Mouse (Mus musculus) MEL (cell line): ENCODE measurements around the gene Rslcan18. TPM values are rescaled to one million over a fixed set of nuclear protein-coding genes. Genes with fewer than 3 reads are reported as not detected.

Experiments
- DNase-seq: peaks from one replicate; pipeline ENCODE4 v3.0.0; 2011; ENCODE audit warnings: low read depth, low spot score
- H3K27ac ChIP-seq: 2 replicates; pipeline ENCODE4 v1.5.1; 2012; ENCODE audit warnings: low read depth, mild to moderate bottlenecking, control low read depth, low read length, moderate library complexity; ENCODE audit not compliant: control insufficient read depth
- H3K27me3 ChIP-seq, 2 experiments: fragments of 150-350 bp in 1 of 2; sonication (generic) in 1 of 2; 2 replicates each; pipeline ENCODE4 v1.6.1; 2012; ENCODE audit warnings: low read length in 2 of 2, mild to moderate bottlenecking in 2 of 2, improper control_type of control experiment in 1 of 2, moderate library complexity in 1 of 2; ENCODE audit not compliant: insufficient read depth in 2 of 2, control insufficient read depth in 1 of 2
- H3K36me3 ChIP-seq, 2 experiments: 2 replicates each; pipeline ENCODE4 v1.6.1; 2012 to 2014; ENCODE audit warnings: low read length in 2 of 2, improper control_type of control experiment in 1 of 2, inconsistent platforms in 1 of 2, mild to moderate bottlenecking in 1 of 2; ENCODE audit not compliant: insufficient read depth in 2 of 2, control insufficient read depth in 1 of 2
- H3K4me1 ChIP-seq, 2 experiments: fragments of 150-350 bp in 1 of 2; sonication (generic) in 1 of 2; 2 replicates each; pipeline ENCODE4 v1.6.1; 2012; ENCODE audit warnings: low read length in 2 of 2, improper control_type of control experiment in 1 of 2, mild to moderate bottlenecking in 1 of 2; ENCODE audit not compliant: insufficient read depth in 2 of 2, control insufficient read depth in 1 of 2
- H3K4me3 ChIP-seq, 2 experiments: fragments of 150-350 bp in 1 of 2; sonication (generic) in 1 of 2; 2 replicates each; pipeline ENCODE4 v1.5.1; 2012; ENCODE audit warnings: low read depth in 2 of 2, low read length in 2 of 2, mild to moderate bottlenecking in 2 of 2, moderate library complexity in 2 of 2, control low read depth in 1 of 2, improper control_type of control experiment in 1 of 2; ENCODE audit not compliant: control insufficient read depth in 1 of 2, insufficient read depth in 1 of 2
- H3K79me2 ChIP-seq: 2 replicates; pipeline ENCODE4 v1.6.1; 2012; ENCODE audit warnings: mild to moderate bottlenecking, low read length, moderate library complexity; ENCODE audit not compliant: control insufficient read depth, poor library complexity, insufficient read depth
- H3K9ac ChIP-seq: 2 replicates; pipeline ENCODE4 v1.6.1; 2012; ENCODE audit warnings: low read depth, mild to moderate bottlenecking, control low read depth, low read length, moderate library complexity; ENCODE audit not compliant: control insufficient read depth, poor library complexity, severe bottlenecking
- H3K9me3 ChIP-seq: fragments of 150-350 bp; sonication (generic); replicated peaks from 2 replicates; pipeline ENCODE4 v1.6.1; 2012; ENCODE audit warnings: mild to moderate bottlenecking, low read length, improper control_type of control experiment, moderate library complexity; ENCODE audit not compliant: insufficient read depth
- E2F4 ChIP-seq: IDR thresholded peaks from 2 replicates; pipeline ENCODE4 v1.6.1; 2011; ENCODE audit warnings: low read depth, low read length, improper control_type of control experiment, borderline replicate concordance
- HCFC1 ChIP-seq: IDR thresholded peaks from 2 replicates; pipeline ENCODE4 v1.6.1; 2012; ENCODE audit warnings: low read depth, mild to moderate bottlenecking, inconsistent platforms, low read length, improper control_type of control experiment, moderate library complexity
- MAZ ChIP-seq: IDR thresholded peaks from 2 replicates; pipeline ENCODE4 v1.6.1; 2012; ENCODE audit warnings: low read depth, mild to moderate bottlenecking, inconsistent platforms, low read length, improper control_type of control experiment
- MYB ChIP-seq: IDR thresholded peaks from 2 replicates; pipeline ENCODE4 v1.6.1; 2011; ENCODE audit warnings: mild to moderate bottlenecking, low read depth, low read length, improper control_type of control experiment
- NRF1 ChIP-seq: IDR thresholded peaks from 2 replicates; pipeline ENCODE4 v1.6.1; 2014; ENCODE audit warnings: low read depth, mild to moderate bottlenecking, inconsistent platforms, low read length, improper control_type of control experiment, moderate library complexity; ENCODE audit not compliant: poor library complexity, insufficient read depth, severe bottlenecking
- POLR2AphosphoS5 ChIP-seq: IDR thresholded peaks from 2 replicates; pipeline ENCODE4 v1.6.1; 2012; ENCODE audit warnings: low read depth, borderline replicate concordance, mild to moderate bottlenecking, inconsistent platforms, low read length, moderate library complexity, mixed read lengths
- RAD21 ChIP-seq: IDR thresholded peaks from 2 replicates; pipeline ENCODE4 v1.6.1; 2011; ENCODE audit warnings: mild to moderate bottlenecking, low read depth, low read length, improper control_type of control experiment
- RCOR1 ChIP-seq: IDR thresholded peaks from 2 replicates; pipeline ENCODE4 v1.6.1; 2012; ENCODE audit warnings: low read depth, mild to moderate bottlenecking, inconsistent platforms, low read length, improper control_type of control experiment
- SIN3A ChIP-seq: IDR thresholded peaks from 2 replicates; pipeline ENCODE4 v1.6.1; 2012; ENCODE audit warnings: low read length, improper control_type of control experiment, inconsistent platforms
- TBP ChIP-seq: IDR thresholded peaks from 2 replicates; pipeline ENCODE4 v1.8.0; 2011; ENCODE audit warnings: low read depth, low read length, improper control_type of control experiment
- TCF12 ChIP-seq: IDR thresholded peaks from 2 replicates; pipeline ENCODE4 v1.6.1; 2014; ENCODE audit warnings: low read depth, mild to moderate bottlenecking, inconsistent platforms, low read length, improper control_type of control experiment, moderate library complexity
- USF2 ChIP-seq, 2 experiments: IDR thresholded peaks; 2 replicates each; pipeline ENCODE4 v1.6.1; 2011 to 2012; ENCODE audit warnings: improper control_type of control experiment in 2 of 2, low read length in 2 of 2, borderline replicate concordance in 1 of 2, inconsistent platforms in 1 of 2, low read depth in 1 of 2, mild to moderate bottlenecking in 1 of 2; ENCODE audit not compliant: insufficient read depth in 1 of 2
- polyA plus RNA-seq, 2 experiments: library from polyadenylated mRNA; stranded (reverse) in 1 of 2; unstranded in 1 of 2; fragments of >175 nt in 1 of 2; fragments of >200 nt in 1 of 2; gene quantifications; 2 replicates each; pipeline versions ENCODE4 v1.2.1 to v1.2.4; 2012; ENCODE audit warnings: low replicate concordance in 2 of 2, low read depth in 1 of 2; ENCODE audit not compliant: insufficient read length in 2 of 2, insufficient read depth in 1 of 2, missing spikeins in 1 of 2
- total RNA-seq: library from RNA; depleted of rRNA; stranded (reverse); fragments of 300-350 nt; gene quantifications from 2 replicates; pipeline ENCODE4 v1.2.3, GENCODE M21; 2012

Rslcan18 gene
- total and polyA plus RNA-seq, 3 experiments: 0.11 to 0.19 TPM; not detected in 1

DNA sequence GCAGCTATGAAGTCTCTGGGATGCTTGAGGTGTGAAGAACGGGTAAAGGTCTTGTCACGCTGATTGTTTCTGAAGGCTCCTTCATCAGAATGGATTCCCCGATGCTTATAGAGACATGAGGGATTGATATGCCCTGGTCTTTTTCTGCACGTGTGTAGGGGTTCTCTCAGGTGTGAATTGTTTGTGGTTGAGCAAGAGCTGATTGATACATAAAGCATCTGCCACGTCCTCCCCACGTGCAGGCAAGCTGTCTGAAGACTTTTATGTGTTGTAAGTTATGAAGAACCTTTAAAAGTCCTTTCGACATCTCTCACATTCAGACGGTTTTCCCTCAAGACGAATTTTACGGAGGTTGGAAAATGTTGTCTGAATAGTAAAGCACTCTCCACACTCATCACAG is 18.2 kb downstream of the Rslcan18 start, which contains the start of gene Zfp708:
Zfp708 (minus strand) TSS at position 101 of the 400 bp plus-strand sequence.
- H3K9ac ChIP-seq: no peak within 1 kb of the TSS
- no peak within 1 kb of the TSS for H3K4me3 ChIP-seq
- no peak within 1 kb of the TSS for H3K27ac ChIP-seq
- no peak for DNase-seq
- H3K4me1 ChIP-seq: no peaks in the 10 kb centered on the region
- no peaks in the 10 kb centered on the region for H3K36me3 ChIP-seq
- H3K27me3 ChIP-seq: no peaks in the 10 kb centered on the region
- H3K9me3 ChIP-seq: no peaks in the 10 kb centered on the region
- TF ChIP-seq RAD21: no peak
- TF ChIP-seq POLR2AphosphoS5: no peak
- no peak for TF ChIP-seq MAZ
- TF ChIP-seq RCOR1: no peak
- no peak for TF ChIP-seq TBP
- no peak for TF ChIP-seq NRF1
- TF ChIP-seq USF2 (IDR thresholded peaks at IDR 0.05; ENCODE audit: borderline replicate concordance in 1 of 2, insufficient read depth in 1 of 2, low read depth in 1 of 2, low read length in 2 of 2): no peak
- TF ChIP-seq, all 39 proteins: peak for 0
- no peaks in the 10 kb centered on the region for H3K79me2 ChIP-seq

DNA sequence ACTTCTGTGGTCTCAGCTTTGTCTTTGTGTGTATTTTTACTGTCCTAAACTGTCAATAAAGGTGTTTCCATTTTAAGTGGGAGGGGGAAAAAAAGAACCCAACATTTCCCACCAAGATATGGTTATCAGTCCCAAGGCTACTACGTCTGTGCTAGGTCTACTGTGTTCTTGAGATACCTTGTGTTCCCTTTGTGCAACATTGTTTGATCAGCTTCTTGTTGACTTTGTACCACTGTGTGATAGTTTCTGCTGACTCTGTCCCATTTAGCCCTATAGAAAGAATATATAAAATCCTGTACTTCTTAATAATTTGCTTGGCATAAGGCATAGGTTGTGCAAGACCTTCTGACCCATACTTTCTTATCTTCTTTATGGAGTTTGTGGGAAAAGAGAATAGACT is 25.9 kb downstream of the Rslcan18 start:
- no peak for DNase-seq
- H3K4me1 ChIP-seq: no peaks in the 10 kb centered on the region
- TF ChIP-seq TCF12: no peak
- TF ChIP-seq, all 39 proteins: peak for 0
- H3K27me3 ChIP-seq: no peaks in the 10 kb centered on the region
- no peaks in the 10 kb centered on the region for H3K36me3 ChIP-seq
- H3K79me2 ChIP-seq: no peaks in the 10 kb centered on the region
- H3K27ac ChIP-seq: no peak overlapping the region
- no peak overlapping the region for H3K9ac ChIP-seq
- H3K9me3 ChIP-seq: no peaks in the 10 kb centered on the region
- no peak overlapping the region for H3K4me3 ChIP-seq

- H3K4me3 ChIP-seq: peak overlapping the region; percentile 67 to 86
- peaks cover 0 to 3% of the 10 kb centered on the region in 2 experiments; a peak in 1 of 4 replicates for H3K4me1 ChIP-seq
- peaks cover 0 to 4% of the 10 kb centered on the region in 2 experiments; a peak in 1 of 4 replicates for H3K36me3 ChIP-seq
- H3K79me2 ChIP-seq: peaks cover 2% of the 10 kb centered on the region
- H3K9ac ChIP-seq: peak overlapping the region; percentile 58; the same call in 1 of the 2 replicates
- TF ChIP-seq HCFC1 (no peak), MYB (no peak), NRF1 (no peak), SIN3A (no peak), E2F4 (no peak)
- H3K27ac ChIP-seq: peak overlapping the region; percentile 87
- no peaks in the 10 kb centered on the region for H3K27me3 ChIP-seq
- peak; percentile 51 for DNase-seq
- H3K9me3 ChIP-seq: no peaks in the 10 kb centered on the region
These were observed 34.1 kb downstream of the Rslcan18 start for GRCm38 (mm10) chr13:67081946-67082345.
